Mouse (Mus musculus) lung, postnatal 0 days (tissue): ENCODE results near the gene Igflr1.

ENCODE experiments used
- CTCF ChIP-seq: IDR thresholded peaks from 2 replicates; pipeline ENCODE4 v1.5.1; 2016; ENCODE audit warnings: antibody characterized with exemption, mild to moderate bottlenecking
- EP300 ChIP-seq: IDR thresholded peaks from 2 replicates; pipeline ENCODE4 v1.6.1; 2016; ENCODE audit warnings: antibody characterized with exemption, mild to moderate bottlenecking, control low read depth

DNA sequence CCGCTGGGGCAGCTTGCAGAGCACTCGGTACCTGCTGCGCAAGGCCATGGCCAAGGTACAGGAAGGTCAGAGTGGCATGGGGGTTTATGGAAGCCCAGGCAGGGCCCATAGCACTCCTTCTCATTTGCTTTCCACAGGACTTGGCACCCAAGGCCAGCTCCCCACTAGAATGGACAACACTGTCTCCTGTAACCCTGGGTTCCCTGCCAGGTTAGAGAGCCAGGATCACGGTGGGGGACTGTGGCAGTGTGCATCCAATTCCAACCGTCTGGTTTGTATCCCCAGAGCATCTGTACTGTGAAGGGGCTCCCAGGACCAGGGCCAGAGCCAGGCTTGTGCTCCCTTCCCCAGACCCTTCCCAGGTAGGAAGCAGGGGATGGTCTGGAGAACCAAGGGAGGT lies 44.4 kb upstream of the Igflr1 start:
- TF ChIP-seq CTCF: no peak
- no peak for TF ChIP-seq EP300
